Mouse (Mus musculus) CH12.LX (cell line): Measurements from ENCODE around the gene Usp35. TPM values are rescaled to one million over a fixed set of nuclear protein-coding genes. Genes with fewer than 3 reads are reported as not detected.

Experiments
- DNase-seq: peaks from one replicate; pipeline ENCODE4 v3.0.0-alpha.2; 2013; ENCODE audit errors: extremely low read depth
- H3K27ac ChIP-seq: 2 replicates; pipeline ENCODE4 v1.5.1; 2012; ENCODE audit warnings: low read depth, mild to moderate bottlenecking, control low read depth, moderate library complexity; ENCODE audit not compliant: insufficient read depth
- H3K27me3 ChIP-seq: replicated peaks from 2 replicates; pipeline ENCODE3; 2012; ENCODE audit warnings: inconsistent platforms
- H3K36me3 ChIP-seq, 2 experiments: replicated peaks in 1 of 2; 2 replicates each; pipeline versions ENCODE3 to v1.6.1; 2012; ENCODE audit warnings: inconsistent platforms in 1 of 2, low read length in 1 of 2, mild to moderate bottlenecking in 1 of 2, mixed read lengths in 1 of 2, moderate library complexity in 1 of 2; ENCODE audit not compliant: control insufficient read depth in 1 of 2, insufficient read depth in 1 of 2
- H3K4me1 ChIP-seq, 2 experiments: 2 replicates each; pipeline ENCODE4 v1.6.1; 2012; ENCODE audit warnings: inconsistent platforms in 1 of 2, moderate library complexity in 1 of 2; ENCODE audit not compliant: insufficient read depth in 2 of 2, control insufficient read depth in 1 of 2
- H3K4me2 ChIP-seq: 2 replicates; pipeline ENCODE4 v1.6.1; 2012; ENCODE audit warnings: low read depth, mild to moderate bottlenecking, control low read depth; ENCODE audit not compliant: poor library complexity, insufficient read depth, severe bottlenecking
- H3K4me3 ChIP-seq, 3 experiments: fragments of 150-350 bp in 1 of 3; sonication (generic) in 1 of 3; replicated peaks in 1 of 3; 2 replicates each; pipeline versions ENCODE3 to v1.5.1; 2011 to 2012; ENCODE audit warnings: low read depth in 2 of 3, low read length in 2 of 3, mild to moderate bottlenecking in 2 of 3, moderate library complexity in 2 of 3, control low read depth in 1 of 3, improper control_type of control experiment in 1 of 3, inconsistent platforms in 1 of 3, mixed read lengths in 1 of 3; ENCODE audit not compliant: poor library complexity in 1 of 3
- H3K79me2 ChIP-seq: replicated peaks from 2 replicates; pipeline ENCODE4 v1.6.1; 2012; ENCODE audit warnings: mild to moderate bottlenecking, moderate library complexity; ENCODE audit not compliant: control insufficient read depth, poor library complexity, insufficient read depth, severe bottlenecking; ENCODE audit errors: extremely low read depth
- H3K9ac ChIP-seq: 2 replicates; pipeline ENCODE4 v1.6.1; 2012; ENCODE audit warnings: low read depth, mild to moderate bottlenecking, control low read depth, moderate library complexity; ENCODE audit not compliant: insufficient read depth
- H3K9me3 ChIP-seq: replicated peaks from 2 replicates; pipeline ENCODE3; 2012; ENCODE audit warnings: low read length, inconsistent platforms, mixed read lengths
- BHLHE40 ChIP-seq: IDR thresholded peaks from 2 replicates; pipeline ENCODE4 v1.6.1; 2011; ENCODE audit warnings: mild to moderate bottlenecking, low read depth, low read length, improper control_type of control experiment
- CHD1 ChIP-seq: IDR thresholded peaks from 2 replicates; pipeline ENCODE4 v1.6.1; 2012; ENCODE audit warnings: low read depth, low read length, improper control_type of control experiment, inconsistent platforms
- CHD2 ChIP-seq: IDR thresholded peaks from 2 replicates; pipeline ENCODE4 v1.6.1; 2011; ENCODE audit warnings: low read length, improper control_type of control experiment
- IRF4 ChIP-seq: IDR thresholded peaks from 2 replicates; pipeline ENCODE4 v1.6.1; 2014; ENCODE audit warnings: low read depth, mild to moderate bottlenecking, inconsistent platforms, low read length, improper control_type of control experiment
- JUND ChIP-seq: conservative IDR thresholded peaks from 2 replicates; pipeline ENCODE4 v1.6.1; 2011; ENCODE audit warnings: low read depth, low read length, improper control_type of control experiment
- KAT2A ChIP-seq: IDR thresholded peaks from 2 replicates; pipeline ENCODE4 v1.6.1; 2012; ENCODE audit warnings: low read length, improper control_type of control experiment, inconsistent platforms; ENCODE audit not compliant: insufficient replicate concordance
- MAFK ChIP-seq: IDR thresholded peaks from 2 replicates; pipeline ENCODE4 v1.6.1; 2011; ENCODE audit warnings: low read length, improper control_type of control experiment; ENCODE audit not compliant: insufficient replicate concordance
- MAX ChIP-seq: IDR thresholded peaks from 2 replicates; pipeline ENCODE4 v1.6.1; 2011; ENCODE audit warnings: low read length, improper control_type of control experiment
- MEF2A ChIP-seq: IDR thresholded peaks from 2 replicates; pipeline ENCODE4 v1.6.1; 2014; ENCODE audit warnings: low read depth, mild to moderate bottlenecking, inconsistent platforms, low read length, improper control_type of control experiment, borderline replicate concordance
- MXI1 ChIP-seq: IDR thresholded peaks from 2 replicates; pipeline ENCODE4 v1.6.1; 2011; ENCODE audit warnings: mild to moderate bottlenecking, low read depth, low read length, improper control_type of control experiment
- NELFE ChIP-seq: IDR thresholded peaks from 2 replicates; pipeline ENCODE4 v1.6.1; 2011; ENCODE audit warnings: low read depth, low read length, improper control_type of control experiment
- POLR2A ChIP-seq: IDR thresholded peaks from 2 replicates; pipeline ENCODE4 v1.6.1; 2011; ENCODE audit warnings: low read depth, mild to moderate bottlenecking, improper control_type of control experiment, low read length
- RCOR1 ChIP-seq: conservative IDR thresholded peaks from 2 replicates; pipeline ENCODE4 v1.6.1; 2012; ENCODE audit warnings: low read depth, mild to moderate bottlenecking, inconsistent platforms, low read length, improper control_type of control experiment
- SIN3A ChIP-seq: IDR thresholded peaks from 2 replicates; pipeline ENCODE4 v1.6.1; 2012; ENCODE audit warnings: low read length, improper control_type of control experiment, inconsistent platforms
- SMC3 ChIP-seq: IDR thresholded peaks from 2 replicates; pipeline ENCODE4 v1.6.1; 2011; ENCODE audit warnings: low read depth, low read length, improper control_type of control experiment
- TCF12 ChIP-seq: IDR thresholded peaks from 2 replicates; pipeline ENCODE4 v1.6.1; 2014; ENCODE audit warnings: low read depth, mild to moderate bottlenecking, inconsistent platforms, low read length, improper control_type of control experiment
- UBTF ChIP-seq: IDR thresholded peaks from 2 replicates; pipeline ENCODE4 v1.6.1; 2012; ENCODE audit warnings: low read depth, mild to moderate bottlenecking, inconsistent platforms, low read length, improper control_type of control experiment, moderate library complexity
- USF1 ChIP-seq: IDR thresholded peaks from 2 replicates; pipeline ENCODE4 v1.6.1; 2014; ENCODE audit warnings: low read depth, mild to moderate bottlenecking, inconsistent platforms, low read length, improper control_type of control experiment
- USF2 ChIP-seq: conservative IDR thresholded peaks from 2 replicates; pipeline ENCODE4 v1.6.1; 2011; ENCODE audit warnings: low read depth, low read length, improper control_type of control experiment
- ZKSCAN1 ChIP-seq: IDR thresholded peaks from 2 replicates; pipeline ENCODE4 v1.6.1; 2012; ENCODE audit warnings: low read depth, inconsistent platforms, low read length, improper control_type of control experiment, borderline replicate concordance
- ZNF384 ChIP-seq: IDR thresholded peaks from 2 replicates; pipeline ENCODE4 v1.6.1; 2012; ENCODE audit warnings: low read depth, low read length, improper control_type of control experiment, inconsistent platforms
- dilution Hi-C: fragments of 300-500 bp; cut with MboI; formaldehyde crosslinking; loops from 2 replicates; pipeline ENCODE4 v1.14.3; 2020; ENCODE audit warnings: low sequenced_read_pairs; ENCODE audit not compliant: extremely low pct_unique_long_range_greater_than_20kb, extremely low pct_ligation_motif_present
- in situ Hi-C: fragments of 300-500 bp; cut with MboI; formaldehyde crosslinking; loops from 3 replicates; pipeline ENCODE4 v1.14.3; 2019; ENCODE audit warnings: low sequenced_read_pairs, low pct_ligation_motif_present, low pct_unique_long_range_greater_than_20kb, mixed read lengths
- polyA plus RNA-seq: library from polyadenylated mRNA; unstranded; fragments of >175 nt; gene quantifications from 2 replicates; pipeline ENCODE4 v1.2.1, GENCODE M21; 2012; ENCODE audit warnings: low read depth; ENCODE audit not compliant: insufficient read length
- total RNA-seq, 2 experiments: library from RNA; depleted of rRNA; stranded (reverse); fragments of 300-350 nt in 1 of 2; fragments of >200 nt in 1 of 2; gene quantifications; 2 replicates each; pipeline ENCODE4 v1.2.3; 2012 to 2014

Usp35 gene
- total and polyA plus RNA-seq, 3 experiments: 1.2 to 1.8 (median 1.3) TPM

DNA sequence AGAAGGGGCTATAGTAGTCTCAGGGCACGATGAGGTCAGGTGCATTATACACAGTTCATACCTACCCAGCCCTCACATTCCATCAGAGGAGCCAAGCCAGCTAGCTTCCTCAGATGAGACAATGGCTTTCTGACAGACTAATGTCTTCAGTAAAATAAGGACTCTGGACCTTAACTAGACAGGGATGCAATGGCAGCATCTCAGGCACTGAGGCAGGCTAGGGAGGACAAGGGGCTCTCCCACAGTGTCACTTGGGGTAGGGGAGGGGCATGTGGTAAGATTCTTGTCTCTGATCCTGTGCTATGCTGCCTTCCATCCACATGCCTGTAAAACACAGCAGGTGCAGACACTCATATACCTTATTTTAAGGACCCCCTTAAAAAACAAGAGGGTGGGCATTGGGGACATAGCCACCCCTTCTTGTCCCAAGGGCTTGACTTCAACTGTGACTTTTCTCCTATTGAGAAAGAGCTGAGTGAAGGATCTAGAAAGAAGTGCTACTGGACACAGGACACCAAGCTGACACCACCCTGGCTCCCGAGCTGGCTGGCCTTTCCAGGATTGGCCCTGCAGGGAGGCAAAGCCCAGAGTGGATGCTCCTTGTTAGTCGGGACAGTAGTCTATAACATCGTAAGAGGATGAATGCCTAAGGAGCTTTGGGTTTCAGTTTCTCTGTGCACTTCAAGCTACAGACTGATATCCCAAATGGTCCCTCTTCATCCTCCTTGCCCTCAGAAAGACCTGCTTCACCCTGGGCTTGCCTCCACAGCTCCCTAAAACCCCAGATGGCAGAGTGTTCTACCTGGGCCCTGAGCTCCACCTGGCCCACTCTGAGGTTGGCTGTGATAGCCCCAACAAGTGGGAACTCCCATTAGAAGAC lies 22.1 kb downstream of the Usp35 start:
- in situ Hi-C loops: no loop called here
- Histone ChIP-seq H3K4me2 (no peak overlapping the region), H3K4me1 (no peaks in the 10 kb centered on the region), H3K79me2 (no peaks in the 10 kb centered on the region), H3K9ac (no peak overlapping the region), H3K27ac (no peak overlapping the region), H3K9me3 (no peaks in the 10 kb centered on the region), H3K36me3 (peaks cover 0 to 25% of the 10 kb centered on the region in 2 experiments), H3K27me3 (no peaks in the 10 kb centered on the region), H3K4me3 (no peak overlapping the region)
- dilution Hi-C loops: no loop called here
- no peak for DNase-seq
- TF ChIP-seq SMC3 (no peak), BHLHE40 (no peak), ZKSCAN1 (no peak), ZNF384 (no peak), IRF4 (no peak), USF1 (no peak), RCOR1 (no peak), KAT2A (no peak), UBTF (no peak)

DNA sequence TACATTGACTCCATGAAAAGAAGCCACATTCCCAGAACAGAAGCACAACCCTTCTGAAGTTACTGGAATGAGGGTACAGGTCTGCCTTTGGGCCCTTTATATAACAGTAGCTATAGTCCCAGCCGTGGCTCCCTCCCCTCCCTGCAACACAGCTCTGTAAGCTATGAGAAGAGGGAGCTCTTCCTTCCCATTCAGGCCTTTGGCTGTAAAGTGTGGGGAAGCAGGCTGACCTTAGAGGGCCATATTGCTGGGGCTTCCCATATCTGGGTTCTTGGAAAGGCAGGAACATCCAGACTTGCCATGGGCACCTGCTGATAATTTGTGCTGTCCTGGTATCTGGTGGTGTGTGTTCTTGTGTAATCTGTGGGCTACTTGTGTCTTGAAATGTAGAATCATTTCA lies 24.3 kb downstream of the Usp35 start:
- Histone ChIP-seq H3K4me1 (no peaks in the 10 kb centered on the region), H3K4me2 (no peak overlapping the region), H3K9ac (no peak overlapping the region), H3K79me2 (no peaks in the 10 kb centered on the region), H3K27me3 (no peaks in the 10 kb centered on the region), H3K36me3 (peaks cover 0 to 18% of the 10 kb centered on the region in 2 experiments), H3K9me3 (no peaks in the 10 kb centered on the region), H3K4me3 (no peak overlapping the region), H3K27ac (no peak overlapping the region)
- in situ Hi-C loops: no loop called here
- DNase-seq: no peak
- dilution Hi-C loops: no loop called here
- TF ChIP-seq MAX (no peak), ZNF384 (no peak), NELFE (no peak), TCF12 (no peak), MAFK (no peak), MXI1 (no peak), MEF2A (no peak), RCOR1 (no peak), CHD1 (no peak), CHD2 (no peak), BHLHE40 (no peak), USF2 (no peak), SIN3A (no peak), KAT2A (no peak), ZKSCAN1 (no peak), POLR2A (no peak), JUND (no peak), IRF4 (no peak)
